Mouse (Mus musculus) neural tube, embryonic 12.5 days (tissue): ENCODE data around the gene Rnf126. TPM values are rescaled to one million over a fixed set of nuclear protein-coding genes. Genes with fewer than 3 reads are reported as not detected.

Experiments
- ATAC-seq: fragments of 200-750 bp; cut with Nextera tagmentation; 2 replicates; pipeline ENCODE4 v1.8.0; 2017; ENCODE audit warnings: low read depth, mild to moderate bottlenecking, moderate TSS enrichment, moderate library complexity; ENCODE audit not compliant: low FRiP score
- H3K27ac ChIP-seq: fragments of 300-500 bp; sonication (generic); 2 replicates; pipeline ENCODE4 v1.5.1; 2016
- H3K27me3 ChIP-seq: fragments of 300-500 bp; sonication (generic); replicated peaks from 2 replicates; pipeline ENCODE4 v1.6.1; 2016; ENCODE audit warnings: mild to moderate bottlenecking
- H3K36me3 ChIP-seq: fragments of 300-500 bp; sonication (generic); 2 replicates; pipeline ENCODE4 v1.6.1; 2016; ENCODE audit warnings: mild to moderate bottlenecking
- H3K4me1 ChIP-seq: fragments of 300-500 bp; sonication (generic); 2 replicates; pipeline ENCODE4 v1.6.1; 2016
- H3K4me2 ChIP-seq: fragments of 300-500 bp; sonication (generic); replicated peaks from 2 replicates; pipeline ENCODE4 v1.6.1; 2016; ENCODE audit warnings: mild to moderate bottlenecking
- H3K4me3 ChIP-seq: fragments of 300-500 bp; sonication (generic); 2 replicates; pipeline ENCODE4 v1.5.1; 2016
- H3K9ac ChIP-seq: fragments of 300-500 bp; sonication (generic); 2 replicates; pipeline ENCODE4 v1.6.1; 2016; ENCODE audit warnings: mild to moderate bottlenecking
- H3K9me3 ChIP-seq: fragments of 300-500 bp; sonication (generic); 2 replicates; pipeline ENCODE4 v1.6.1; 2016; ENCODE audit warnings: mild to moderate bottlenecking
- WGBS: fragments of 180-500 bp; shearing (Covaris S2); methylation state at CpG from one replicate; pipeline ENCODE4 v1.1.7; 2016; 5-methylcytosine and 5-hydroxymethylcytosine counted together
- polyA plus RNA-seq: library from polyadenylated mRNA; unstranded; fragments of >200 nt; fragmentation: Nextera tagmentation; extraction: Ambion mirVana; gene quantifications from 2 replicates; pipeline ENCODE4 v1.2.1, GENCODE M21; 2016

The Rnf126 gene
- polyA plus RNA-seq, 1 experiment from 2014 or later = 118 TPM

GRCm38 (mm10) chr10:79789581-79789980, 22.8 kb upstream of the Rnf126 start:
- WGBS = 63% methylated on average over 2 of the region's 2 CpGs
- H3K4me2 ChIP-seq = no peak overlapping the region
- no peaks in the 10 kb centered on the region for H3K9me3 ChIP-seq
- no peak for ATAC-seq
- no peak overlapping the region for H3K27ac ChIP-seq
- no peak overlapping the region for H3K4me3 ChIP-seq
- H3K4me1 ChIP-seq = peaks cover 7% of the 10 kb centered on the region
- no peak overlapping the region for H3K9ac ChIP-seq
- no peaks in the 10 kb centered on the region for H3K36me3 ChIP-seq
- H3K27me3 ChIP-seq = peaks cover 6% of the 10 kb centered on the region; the same call in 1 of the 2 replicates

- H3K27ac ChIP-seq = no peak overlapping the region
- ATAC-seq = no peak
- no peaks in the 10 kb centered on the region for H3K9me3 ChIP-seq
- peaks cover 11% of the 10 kb centered on the region; the same call in 1 of the 2 replicates for H3K27me3 ChIP-seq
- WGBS = 39% methylated on average over 7 of the region's 7 CpGs
- no peak overlapping the region for H3K4me2 ChIP-seq
- no peak overlapping the region for H3K9ac ChIP-seq
- H3K36me3 ChIP-seq = no peaks in the 10 kb centered on the region
- peaks cover 3% of the 10 kb centered on the region; the same call in 1 of the 2 replicates for H3K4me1 ChIP-seq
- no peak overlapping the region for H3K4me3 ChIP-seq
These were observed 21.8 kb upstream of the Rnf126 start for GRCm38 (mm10) chr10:79788386-79789158.

- Histone ChIP-seq H3K27ac (no peak overlapping the region), H3K4me2 (no peak overlapping the region), H3K9ac (no peak overlapping the region), H3K4me3 (no peak overlapping the region), H3K4me1 (peaks cover 16% of the 10 kb centered on the region), H3K36me3 (no peaks in the 10 kb centered on the region), H3K9me3 (no peaks in the 10 kb centered on the region), H3K27me3 (peaks cover 32% of the 10 kb centered on the region)
- 37% methylated on average over 27 of the region's 27 CpGs for WGBS
- ATAC-seq = no peak
These were observed 17.4 kb upstream of the Rnf126 start for GRCm38 (mm10) chr10:79783920-79784800.

- Histone ChIP-seq H3K27me3 (peaks cover 43% of the 10 kb centered on the region), H3K9me3 (no peaks in the 10 kb centered on the region), H3K27ac (no peak overlapping the region), H3K36me3 (no peaks in the 10 kb centered on the region), H3K9ac (no peak overlapping the region), H3K4me1 (peaks cover 26% of the 10 kb centered on the region), H3K4me2 (no peak overlapping the region), H3K4me3 (no peak overlapping the region)
- 71% methylated on average over 7 of the region's 7 CpGs for WGBS
- ATAC-seq = no peak
These were observed 16.3 kb upstream of the Rnf126 start for GRCm38 (mm10) chr10:79783050-79783449.

GRCm38 (mm10) chr10:79781956-79782355, 15.2 kb upstream of the Rnf126 start:
- H3K9me3 ChIP-seq = no peaks in the 10 kb centered on the region
- peaks cover 54% of the 10 kb centered on the region for H3K27me3 ChIP-seq
- H3K36me3 ChIP-seq = no peaks in the 10 kb centered on the region
- no peak overlapping the region for H3K4me2 ChIP-seq
- H3K9ac ChIP-seq = no peak overlapping the region
- no peak overlapping the region for H3K27ac ChIP-seq
- H3K4me1 ChIP-seq = peaks cover 36% of the 10 kb centered on the region
- no peak for ATAC-seq
- WGBS = 47% methylated on average over 5 of the region's 5 CpGs
- H3K4me3 ChIP-seq = no peak overlapping the region

- H3K27ac ChIP-seq = no peak overlapping the region
- H3K27me3 ChIP-seq = peaks cover 62% of the 10 kb centered on the region
- H3K4me1 ChIP-seq = peaks cover 38% of the 10 kb centered on the region
- no peaks in the 10 kb centered on the region for H3K36me3 ChIP-seq
- H3K4me3 ChIP-seq = no peak overlapping the region
- ATAC-seq = no peak
- H3K9ac ChIP-seq = no peak overlapping the region
- H3K4me2 ChIP-seq = peak overlapping the region; percentile 69
- 29% methylated on average over 21 of the region's 21 CpGs for WGBS
- H3K9me3 ChIP-seq = no peaks in the 10 kb centered on the region
These were observed 14.4 kb upstream of the Rnf126 start for GRCm38 (mm10) chr10:79781139-79781538.

GRCm38 (mm10) chr10:79780664-79781015, 13.9 kb upstream of the Rnf126 start:
- no peaks in the 10 kb centered on the region for H3K36me3 ChIP-seq
- WGBS = 2% methylated on average over 13 of the region's 13 CpGs
- H3K27me3 ChIP-seq = peaks cover 63% of the 10 kb centered on the region

GRCm38 (mm10) chr10:79779784-79780663, 13.3 kb upstream of the Rnf126 start:
- Histone ChIP-seq H3K4me2 (peak overlapping the region; percentile 69), H3K36me3 (no peaks in the 10 kb centered on the region), H3K27me3 (peaks cover 63% of the 10 kb centered on the region), H3K27ac (no peak overlapping the region), H3K9me3 (0 out of 2 replicates have a peak, but pooled peaks cover 3% of the 10 kb centered on the region), H3K9ac (0 out of 2 replicates have a peak overlapping the region, but pooled peaks have one; percentile 2), H3K4me1 (peaks cover 38% of the 10 kb centered on the region), H3K4me3 (peak overlapping the region; percentile 34)
- WGBS = 1% methylated on average over 55 of the region's 55 CpGs
- peak; percentile 92 for ATAC-seq

More at GRCm38 (mm10) chr10:79780664-79781015, 13.9 kb upstream of the Rnf126 start:
- Histone ChIP-seq H3K4me2 (peak overlapping the region; percentile 69), H3K9me3 (no peaks in the 10 kb centered on the region), H3K4me1 (peaks cover 38% of the 10 kb centered on the region), H3K9ac (0 out of 2 replicates have a peak overlapping the region, but pooled peaks have one; percentile 2), H3K4me3 (peak overlapping the region; percentile 34), H3K27ac (no peak overlapping the region)
- no peak; the same call in 1 of the 2 replicates for ATAC-seq

- 21% methylated on average over 2 of the region's 2 CpGs for WGBS
- Histone ChIP-seq H3K4me1 (peaks cover 38% of the 10 kb centered on the region), H3K27ac (no peak overlapping the region), H3K9ac (no peak overlapping the region), H3K9me3 (0 out of 2 replicates have a peak, but pooled peaks cover 6% of the 10 kb centered on the region), H3K4me2 (peak overlapping the region; percentile 69; the same call in 1 of the 2 replicates), H3K4me3 (no peak overlapping the region), H3K27me3 (peaks cover 57% of the 10 kb centered on the region), H3K36me3 (no peaks in the 10 kb centered on the region)
- ATAC-seq = no peak
These were observed 12.4 kb upstream of the Rnf126 start for GRCm38 (mm10) chr10:79779193-79779592.

- Histone ChIP-seq H3K27me3 (peaks cover 56% of the 10 kb centered on the region), H3K4me1 (peaks cover 38% of the 10 kb centered on the region), H3K4me2 (peak overlapping the region; percentile 20; the same call in 1 of the 2 replicates), H3K27ac (no peak overlapping the region), H3K9me3 (0 out of 2 replicates have a peak, but pooled peaks cover 6% of the 10 kb centered on the region), H3K9ac (no peak overlapping the region), H3K36me3 (no peaks in the 10 kb centered on the region), H3K4me3 (peak overlapping the region; percentile 7; the same call in 1 of the 2 replicates)
- WGBS = 14% methylated on average over 15 of the region's 15 CpGs
- ATAC-seq = no peak
These were observed 11.3 kb upstream of the Rnf126 start for GRCm38 (mm10) chr10:79778006-79778405.

- no peak within 1 kb of the TSS for H3K27ac ChIP-seq
- H3K9ac ChIP-seq = peak within 1 kb of the TSS; percentile 43
- no peaks in the 10 kb centered on the region for H3K36me3 ChIP-seq
- H3K27me3 ChIP-seq = peaks cover 51% of the 10 kb centered on the region
- 0 out of 2 replicates have a peak, but pooled peaks cover 6% of the 10 kb centered on the region for H3K9me3 ChIP-seq
- H3K4me3 ChIP-seq = peak within 1 kb of the TSS; percentile 31
- H3K4me1 ChIP-seq = peaks cover 38% of the 10 kb centered on the region
- H3K4me2 ChIP-seq = peak within 1 kb of the TSS; percentile 62
- ATAC-seq = no peak
- 2% methylated on average over 39 of the region's 39 CpGs for WGBS
These were observed 10.4 kb upstream of the Rnf126 start, which contains the start of gene Fstl3 for GRCm38 (mm10) chr10:79777103-79777531. Gene Fstl3, plus strand, starts transcription at chr10:79777272.
